Mouse (Mus musculus) megakaryocyte-erythroid progenitor cell, adult 5-6 weeks (primary cell): ENCODE results near the gene Vwf. TPM values are rescaled to one million over a fixed set of nuclear protein-coding genes. Genes with fewer than 3 reads are reported as not detected.

Experiments
- ATAC-seq: replicated peaks from 2 replicates; pipeline ENCODE4 v1.8.0; 2016; ENCODE audit warnings: mild to moderate bottlenecking, inconsistent platforms; ENCODE audit not compliant: severe bottlenecking, poor library complexity, low FRiP score, low TSS enrichment
- total RNA-seq, 2 experiments: library from RNA; stranded (forward) in 1 of 2; stranded (reverse) in 1 of 2; fragments of 200-1000, 215-1000 nt in 1 of 2; fragments of >200 nt in 1 of 2; fragmentation: Nextera tagmentation in 1 of 2; gene quantifications; 2 replicates each; pipeline ENCODE4 v1.2.3; 2014 to 2017

Gene Vwf
- total RNA-seq, 2 experiments from 2014 or later = 9.3 to 14.9 TPM

DNA sequence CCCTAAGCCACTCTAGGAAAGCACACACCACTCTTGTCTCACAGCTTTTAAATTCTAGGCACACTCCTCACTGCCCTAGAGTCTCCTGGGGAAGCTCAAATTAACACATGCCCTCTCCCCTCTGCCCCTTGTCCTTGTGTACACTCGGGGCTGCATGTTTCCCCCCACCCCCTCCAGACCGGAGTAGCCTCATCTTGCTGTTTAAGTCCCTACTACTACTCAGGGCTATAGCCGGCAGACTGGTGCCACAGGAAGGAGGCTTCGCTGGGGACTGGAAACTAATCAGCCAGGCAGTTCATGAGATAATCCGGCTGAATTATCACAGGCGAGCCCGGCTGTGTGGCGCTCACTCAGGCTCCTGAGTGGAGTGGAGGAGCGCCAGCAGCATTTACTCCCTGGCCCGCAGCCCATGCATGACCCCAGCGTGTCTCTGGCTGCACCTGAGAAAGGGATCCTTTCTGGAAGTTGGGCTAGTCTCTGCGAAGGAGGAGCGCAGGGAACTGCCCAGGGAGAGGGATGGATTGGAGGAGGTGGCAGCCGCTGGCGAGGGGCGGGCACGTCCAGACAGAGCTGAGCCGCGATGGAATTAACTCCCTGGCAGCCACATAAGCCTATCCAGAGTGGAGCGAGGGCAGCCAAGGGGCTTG is 143.6 kb downstream of the Vwf start, which contains the start of gene Ano2:
Ano2 (plus strand) TSS at position 363 of the 647 bp plus-strand sequence.
- no peak for ATAC-seq

DNA sequence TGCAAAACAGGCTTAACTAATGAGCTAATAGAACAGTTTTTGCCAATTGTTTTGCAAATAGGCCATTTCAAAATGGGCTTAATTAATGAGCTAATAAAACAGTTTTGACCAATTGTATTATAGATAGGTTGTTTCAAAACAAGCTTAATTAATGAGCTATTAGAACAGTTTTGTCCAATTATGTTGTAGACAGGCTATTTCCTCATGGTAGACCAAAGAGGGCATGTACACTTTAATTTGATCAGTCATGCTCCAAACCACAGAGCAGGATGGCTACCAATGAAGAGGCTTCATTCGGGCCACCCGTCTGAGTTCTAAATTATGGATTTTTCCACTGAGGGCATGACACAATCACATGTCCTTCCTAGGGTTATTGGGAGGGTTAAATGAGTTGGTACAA is 154.6 kb downstream of the Vwf start:
- no peak for ATAC-seq

DNA sequence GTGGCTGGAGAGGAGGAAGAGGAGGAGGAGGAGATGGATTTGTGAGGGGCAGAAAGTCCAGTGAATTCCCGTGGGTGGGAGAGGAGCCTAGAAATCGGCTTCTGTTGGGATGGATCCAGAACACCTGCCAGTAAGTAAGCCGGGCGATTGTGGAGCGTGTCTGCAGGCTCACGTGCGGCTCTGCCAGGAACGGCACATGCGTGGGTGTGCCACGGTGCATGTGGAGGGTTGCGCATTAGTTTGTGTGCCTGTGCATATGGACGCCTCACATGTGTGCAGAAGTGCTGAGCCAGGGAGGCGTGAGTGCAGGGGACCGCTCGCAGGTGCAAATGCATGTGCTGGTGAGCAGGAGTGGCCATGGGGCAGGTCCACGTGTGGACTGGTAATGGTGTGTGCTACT is 164.7 kb downstream of the Vwf start:
- no peak for ATAC-seq

DNA sequence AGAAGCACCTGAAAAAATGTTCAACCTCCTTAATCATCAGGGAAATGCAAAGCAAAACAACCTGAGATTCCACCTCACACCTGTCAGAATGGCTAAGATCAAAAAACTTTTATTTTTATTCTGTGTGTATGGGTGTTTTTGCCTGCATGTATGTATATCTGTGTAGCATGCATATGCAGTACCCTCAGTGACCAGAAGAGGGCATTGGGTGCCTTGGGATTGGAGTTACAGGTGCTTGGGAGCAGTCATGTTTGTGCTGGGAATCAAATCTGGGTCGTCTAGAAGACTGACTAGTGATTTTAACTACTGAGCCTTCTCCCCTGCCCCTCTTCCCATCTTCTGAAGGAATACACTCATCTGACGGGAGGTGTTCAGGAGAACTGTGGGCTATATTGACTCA is 179.8 kb downstream of the Vwf start:
- ATAC-seq = no peak

DNA sequence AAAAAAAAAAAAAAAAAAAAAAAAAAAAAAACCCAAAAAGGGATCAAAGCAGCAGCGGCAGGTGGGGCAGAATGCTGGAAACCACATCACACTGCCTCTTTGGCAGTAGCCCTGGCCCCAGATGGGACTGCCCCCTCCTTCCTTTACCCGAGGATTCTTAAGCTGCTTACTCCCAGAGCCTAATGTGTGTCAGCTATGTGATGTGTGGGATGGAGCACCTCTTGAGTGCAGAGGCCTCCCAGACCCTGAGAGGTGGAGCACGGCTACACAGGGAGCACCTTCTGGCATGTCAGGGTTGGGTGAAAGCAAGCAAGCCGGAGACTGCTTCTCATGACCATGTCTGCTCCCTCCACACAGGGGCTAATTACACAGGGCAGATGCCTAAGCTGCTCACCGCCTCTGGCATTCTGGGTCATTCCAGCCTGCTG is 180.9 kb downstream of the Vwf start:
- ATAC-seq = no peak

DNA sequence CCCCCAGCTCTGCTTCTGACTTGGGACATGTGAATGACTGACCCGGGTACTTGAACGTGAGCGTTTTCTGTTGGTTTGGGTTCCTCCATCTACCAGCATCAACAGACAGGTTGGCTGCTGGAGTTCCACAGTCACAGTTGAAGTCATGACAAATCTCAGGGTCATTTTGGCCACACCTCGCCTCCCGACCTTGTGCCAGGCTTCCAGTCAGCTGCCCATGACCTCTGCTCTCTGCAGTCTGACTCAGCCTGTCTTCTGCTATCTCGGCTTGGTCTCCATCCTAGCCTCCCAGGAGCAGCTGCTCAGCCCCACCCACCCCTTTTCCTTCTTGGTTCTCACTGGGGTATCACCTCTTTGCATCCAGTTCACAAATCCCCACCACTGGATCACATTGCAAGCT is 182.9 kb downstream of the Vwf start:
- no peak for ATAC-seq

DNA sequence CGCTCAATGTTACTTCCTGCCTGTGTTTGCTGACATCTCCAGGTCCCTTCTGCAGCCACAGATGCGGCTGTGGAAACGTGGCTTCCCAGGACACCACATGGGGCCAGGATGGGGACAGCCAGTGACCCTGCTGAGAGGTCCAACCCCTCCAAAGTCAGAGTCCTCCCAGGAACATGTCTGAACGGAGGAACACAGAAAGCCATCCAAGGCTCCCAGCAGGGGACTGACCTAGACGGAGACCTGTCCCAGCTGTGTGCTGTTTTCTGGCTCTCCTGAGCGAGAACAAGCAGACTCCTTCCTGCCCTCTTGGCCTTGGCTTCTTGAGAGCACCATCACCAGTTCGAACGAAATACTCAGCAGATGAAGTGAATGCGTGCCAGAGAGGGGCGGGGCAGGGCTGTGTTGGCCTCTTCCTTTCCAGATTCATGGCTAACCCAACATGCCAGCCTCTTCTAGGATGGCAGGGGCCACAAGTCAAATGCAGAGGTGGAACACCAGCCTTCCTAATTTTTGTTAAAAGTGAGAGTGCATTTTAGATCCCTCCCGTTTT is 183.5 kb downstream of the Vwf start:
- ATAC-seq = no peak

Other genes starting within 250 kb of the Vwf start
- gene Ltbr, start 232.9 kb upstream of the Vwf start, total RNA-seq (2014; fragmentation: Nextera tagmentation) = 5.2 and 8.8 TPM in 2 replicates
- gene Ltbr, start 232.9 kb upstream of the Vwf start, total RNA-seq (2017) = 6.0 and 7.8 TPM in 2 replicates
- gene Scnn1a, start 226.1 kb upstream of the Vwf start, total RNA-seq (2014; fragmentation: Nextera tagmentation) = 1.4 TPM in 1 of 2 replicates, not detected in the other
- not detected in 2 replicates for gene Scnn1a, start 226.1 kb upstream of the Vwf start, total RNA-seq (2017)
- gene Tnfrsf1a, start 197.4 kb upstream of the Vwf start, total RNA-seq (2014; fragmentation: Nextera tagmentation) = 8.6 and 9.5 TPM in 2 replicates
- 4.7 and 6.3 TPM in 2 replicates for gene Tnfrsf1a, start 197.4 kb upstream of the Vwf start, total RNA-seq (2017)
- not detected in 2 replicates for gene Plekhg6, start 166.0 kb upstream of the Vwf start, total RNA-seq (2014; fragmentation: Nextera tagmentation)
- not detected in 2 replicates for gene Plekhg6, start 166.0 kb upstream of the Vwf start, total RNA-seq (2017)
- gene Cd9, start 52.0 kb upstream of the Vwf start, total RNA-seq (2014; fragmentation: Nextera tagmentation) = 9.5 and 11.8 TPM in 2 replicates
- 34.1 and 40.0 TPM in 2 replicates for gene Cd9, start 52.0 kb upstream of the Vwf start, total RNA-seq (2017)
- gene Ano2, start 143.6 kb downstream of the Vwf start, total RNA-seq (2014; fragmentation: Nextera tagmentation) = not detected in 2 replicates
- not detected in 2 replicates for gene Ano2, start 143.6 kb downstream of the Vwf start, total RNA-seq (2017)